Mouse (Mus musculus) neural tube, embryonic 15.5 days (tissue): ENCODE results near the gene Bcl2l15. TPM values are rescaled to one million over a fixed set of nuclear protein-coding genes. Genes with fewer than 3 reads are reported as not detected.
"Not testable (repeated sequence)": the region's sequence is repeated elsewhere in the genome, so short reads cannot be mapped to it uniquely, and the experiment has no call there.

Experiments
- ATAC-seq: fragments of 200-750 bp; cut with Nextera tagmentation; 2 replicates; pipeline ENCODE4 v1.8.0; 2017; ENCODE audit warnings: mild to moderate bottlenecking, moderate TSS enrichment, moderate library complexity; ENCODE audit not compliant: low FRiP score
- H3K27ac ChIP-seq: fragments of 300-500 bp; sonication (generic); replicated peaks from 2 replicates; pipeline ENCODE4 v1.5.1; 2015; ENCODE audit warnings: mild to moderate bottlenecking, inconsistent platforms
- H3K27me3 ChIP-seq: fragments of 300-500 bp; sonication (generic); replicated peaks from 2 replicates; pipeline ENCODE4 v1.6.1; 2015; ENCODE audit warnings: inconsistent platforms
- H3K36me3 ChIP-seq: fragments of 300-500 bp; sonication (generic); 2 replicates; pipeline ENCODE4 v1.6.1; 2015; ENCODE audit warnings: inconsistent platforms
- H3K4me1 ChIP-seq: fragments of 300-500 bp; sonication (generic); 2 replicates; pipeline ENCODE4 v1.6.1; 2015; ENCODE audit warnings: inconsistent platforms
- H3K4me2 ChIP-seq: fragments of 300-500 bp; sonication (generic); 2 replicates; pipeline ENCODE4 v1.6.1; 2015; ENCODE audit warnings: inconsistent platforms, mild to moderate bottlenecking, moderate library complexity
- H3K4me3 ChIP-seq: fragments of 300-500 bp; sonication (generic); replicated peaks from 2 replicates; pipeline ENCODE4 v1.5.1; 2015; ENCODE audit warnings: mild to moderate bottlenecking, inconsistent platforms
- H3K9ac ChIP-seq: fragments of 300-500 bp; sonication (generic); replicated peaks from 2 replicates; pipeline ENCODE4 v1.6.1; 2015; ENCODE audit warnings: mild to moderate bottlenecking, inconsistent platforms
- H3K9me3 ChIP-seq: fragments of 300-500 bp; sonication (generic); replicated peaks from 2 replicates; pipeline ENCODE4 v1.6.1; 2016; ENCODE audit warnings: inconsistent platforms
- WGBS: fragments of 180-500 bp; shearing (Covaris S2); methylation state at CpG from one replicate; pipeline ENCODE4 v1.1.7; 2015; ENCODE audit warnings: mixed read lengths; 5-methylcytosine and 5-hydroxymethylcytosine counted together
- polyA plus RNA-seq: library from polyadenylated mRNA; unstranded; fragments of >200 nt; fragmentation: Nextera tagmentation; extraction: Ambion mirVana; gene quantifications from 2 replicates; pipeline ENCODE4 v1.2.1, GENCODE M21; 2015

The Bcl2l15 gene
- polyA plus RNA-seq, 1 experiment from 2014 or later, result 0.26 TPM

DNA sequence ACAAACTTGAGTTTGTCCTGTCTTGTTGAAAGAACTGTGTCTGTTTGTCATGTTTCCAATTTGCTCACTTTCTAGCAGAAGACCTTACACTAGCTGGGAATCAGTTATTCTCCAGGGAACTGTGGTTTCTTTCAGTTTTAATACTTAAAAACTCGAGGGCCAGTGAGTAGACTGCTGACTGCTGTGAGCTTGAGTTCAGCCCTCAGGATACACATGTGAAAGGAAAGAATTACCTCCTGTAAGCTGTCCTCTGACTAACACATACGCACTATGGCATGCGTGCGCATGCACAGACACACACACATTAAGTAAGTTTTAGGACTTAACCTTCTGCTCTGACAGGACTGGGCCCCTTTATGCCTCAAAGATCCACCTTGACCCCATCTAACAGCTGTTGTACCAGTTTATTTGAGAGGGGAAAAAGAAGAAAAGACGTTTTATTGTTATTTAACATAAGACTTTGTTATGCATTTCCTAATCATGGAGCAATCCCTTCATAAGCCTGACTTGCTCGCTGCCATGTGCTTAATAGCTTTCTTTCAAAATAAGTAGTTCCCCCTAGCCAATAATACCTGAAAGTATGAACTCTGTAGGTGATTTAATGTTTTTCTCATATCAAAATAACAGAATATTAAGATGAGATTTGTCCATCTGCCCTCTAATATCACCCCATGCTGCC lies 3.0 kb downstream of the Bcl2l15 start:
- H3K36me3 ChIP-seq, result no peaks in the 10 kb centered on the region
- ATAC-seq, result no peak

DNA sequence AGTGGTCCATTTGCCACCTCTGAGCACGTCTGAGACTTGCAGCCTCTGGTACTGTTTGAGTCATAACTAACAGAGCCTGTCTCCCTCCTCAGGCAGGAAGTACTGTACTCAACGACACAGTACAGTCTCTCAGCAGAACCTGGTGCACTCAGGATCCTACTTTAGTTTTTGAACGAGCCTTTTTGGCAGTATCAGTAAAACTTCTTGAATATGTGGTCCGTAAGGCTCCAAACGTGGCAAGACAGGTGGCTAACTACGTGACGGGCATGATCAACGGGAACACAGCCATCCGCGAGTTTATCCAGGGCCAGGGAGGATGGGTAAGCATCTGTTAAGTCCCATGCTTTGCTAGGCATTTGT lies 3.5 kb downstream of the Bcl2l15 start:
- WGBS, result 80% methylated on average over 10 of the region's 10 CpGs
- no peaks in the 10 kb centered on the region for H3K4me1 ChIP-seq
- ATAC-seq, result no peak
- H3K36me3 ChIP-seq, result no peaks in the 10 kb centered on the region
- no peak overlapping the region for H3K4me3 ChIP-seq
- no peak overlapping the region for H3K27ac ChIP-seq
- no peak overlapping the region for H3K9ac ChIP-seq
- H3K27me3 ChIP-seq, result no peaks in the 10 kb centered on the region
- H3K4me2 ChIP-seq, result no peak overlapping the region
- no peaks in the 10 kb centered on the region for H3K9me3 ChIP-seq

More for the DNA sequence above, 3.0 kb downstream of the Bcl2l15 start:
- Histone ChIP-seq H3K4me1 (no peaks in the 10 kb centered on the region), H3K27ac (no peak overlapping the region), H3K4me3 (no peak overlapping the region), H3K9me3 (no peaks in the 10 kb centered on the region), H3K9ac (no peak overlapping the region), H3K4me2 (no peak overlapping the region), H3K27me3 (no peaks in the 10 kb centered on the region)
- 83% methylated on average over 6 of the region's 6 CpGs for WGBS

DNA sequence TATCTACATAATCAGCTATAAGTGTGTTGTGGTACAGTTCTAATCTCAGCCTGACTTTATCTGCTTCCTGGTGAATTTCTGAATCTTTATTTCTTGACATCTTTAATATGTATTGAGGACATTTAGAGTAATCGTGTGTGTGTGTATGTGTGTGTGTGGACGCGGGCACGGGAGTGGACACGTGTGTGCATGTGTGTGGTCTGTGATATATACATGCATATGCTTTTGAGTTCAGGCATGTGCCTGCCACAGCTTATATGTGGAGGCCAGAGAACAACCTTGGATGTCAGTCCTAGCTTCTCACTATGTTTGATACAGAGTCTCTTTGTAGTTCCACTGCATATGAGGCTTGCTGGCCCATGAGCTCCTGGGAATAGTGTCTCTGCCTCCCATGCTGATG lies 4.1 kb downstream of the Bcl2l15 start:
- Histone ChIP-seq H3K4me3 (no peak overlapping the region), H3K9ac (no peak overlapping the region), H3K27ac (no peak overlapping the region), H3K4me2 (no peak overlapping the region), H3K9me3 (no peaks in the 10 kb centered on the region), H3K27me3 (no peaks in the 10 kb centered on the region), H3K36me3 (no peaks in the 10 kb centered on the region), H3K4me1 (no peaks in the 10 kb centered on the region)
- WGBS, result 95% methylated on average over 5 of the region's 5 CpGs
- ATAC-seq, result no peak

DNA sequence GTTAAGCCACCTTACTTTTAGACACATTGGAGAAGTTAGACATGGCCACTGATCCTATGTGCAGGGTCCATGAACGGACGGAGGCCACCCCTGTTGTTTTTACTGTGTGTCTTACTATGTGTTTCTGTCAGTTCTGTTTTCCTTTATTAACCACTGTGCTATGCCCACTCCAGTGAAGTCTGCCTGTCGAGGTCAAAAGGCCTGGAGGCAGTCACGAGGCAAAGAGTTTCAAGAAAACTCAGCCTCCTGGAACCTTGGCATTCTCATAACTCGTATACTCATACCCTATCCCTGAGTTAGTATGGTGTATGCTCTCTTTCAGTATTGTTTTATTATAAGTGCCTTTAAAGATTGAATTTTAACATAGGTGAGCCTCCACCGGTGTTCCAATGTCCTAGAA lies 7.3 kb downstream of the Bcl2l15 start:
- WGBS, result 93% methylated on average over 6 of the region's 6 CpGs
- H3K4me3 ChIP-seq, result no peak overlapping the region

DNA sequence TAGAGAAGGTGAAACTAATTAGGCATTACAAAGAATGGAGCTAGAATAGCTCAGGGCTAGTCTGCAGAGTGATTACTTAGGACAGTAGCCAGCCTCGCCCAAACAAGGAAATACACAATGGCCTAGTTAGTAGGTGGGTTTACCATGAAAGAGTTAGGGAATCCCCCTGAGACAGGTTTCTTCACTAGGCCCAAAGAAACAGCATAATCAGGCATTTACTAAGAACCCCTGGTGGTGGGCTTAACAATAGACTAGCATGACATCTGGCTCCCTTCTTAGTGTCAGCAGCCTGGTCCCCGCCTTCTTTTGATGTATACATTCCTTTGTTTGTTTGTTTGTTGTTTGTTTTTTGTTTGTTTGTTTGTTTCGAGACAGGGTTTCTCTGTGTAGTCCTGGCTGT lies 7.8 kb downstream of the Bcl2l15 start:
- ATAC-seq, H3K27ac ChIP-seq, H3K4me3 ChIP-seq, H3K9me3 ChIP-seq, H3K36me3 ChIP-seq, H3K27me3 ChIP-seq, H3K4me1 ChIP-seq, H3K9ac ChIP-seq, H3K4me2 ChIP-seq: not testable (repeated sequence)
- WGBS, result 71% methylated on average over 3 of the region's 3 CpGs

More for the DNA sequence above, 7.3 kb downstream of the Bcl2l15 start:
- ATAC-seq, result no peak
- Histone ChIP-seq H3K9me3 (no peaks in the 10 kb centered on the region), H3K36me3 (no peaks in the 10 kb centered on the region), H3K9ac (no peak overlapping the region), H3K4me1 (no peaks in the 10 kb centered on the region), H3K4me2 (no peak overlapping the region), H3K27me3 (no peaks in the 10 kb centered on the region), H3K27ac (no peak overlapping the region)

DNA sequence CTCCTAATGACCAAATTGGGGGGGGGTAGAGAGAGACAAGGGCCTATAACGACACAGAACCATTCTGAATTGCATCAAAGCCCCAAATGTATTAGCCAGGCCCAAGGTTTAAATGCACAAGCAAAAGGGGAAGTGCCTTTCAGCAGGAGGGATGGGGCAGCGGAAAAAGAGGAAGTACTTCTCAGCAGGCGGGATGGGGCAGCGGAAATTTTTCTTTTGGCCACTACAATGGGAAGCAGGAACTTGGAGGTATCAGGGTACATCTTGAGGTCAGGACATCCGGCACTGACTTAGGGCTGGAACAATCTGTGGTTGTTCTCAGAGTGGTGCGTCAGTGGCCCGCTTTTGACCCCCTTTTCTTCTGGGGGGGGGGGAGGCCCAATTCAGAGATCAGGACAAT lies 8.5 kb downstream of the Bcl2l15 start:
- not testable (repeated sequence) for H3K36me3 ChIP-seq, ATAC-seq, H3K27ac ChIP-seq, H3K27me3 ChIP-seq, H3K4me2 ChIP-seq, H3K4me1 ChIP-seq, H3K9me3 ChIP-seq, H3K9ac ChIP-seq, H3K4me3 ChIP-seq
- WGBS, result 90% methylated on average over 7 of the region's 7 CpGs

DNA sequence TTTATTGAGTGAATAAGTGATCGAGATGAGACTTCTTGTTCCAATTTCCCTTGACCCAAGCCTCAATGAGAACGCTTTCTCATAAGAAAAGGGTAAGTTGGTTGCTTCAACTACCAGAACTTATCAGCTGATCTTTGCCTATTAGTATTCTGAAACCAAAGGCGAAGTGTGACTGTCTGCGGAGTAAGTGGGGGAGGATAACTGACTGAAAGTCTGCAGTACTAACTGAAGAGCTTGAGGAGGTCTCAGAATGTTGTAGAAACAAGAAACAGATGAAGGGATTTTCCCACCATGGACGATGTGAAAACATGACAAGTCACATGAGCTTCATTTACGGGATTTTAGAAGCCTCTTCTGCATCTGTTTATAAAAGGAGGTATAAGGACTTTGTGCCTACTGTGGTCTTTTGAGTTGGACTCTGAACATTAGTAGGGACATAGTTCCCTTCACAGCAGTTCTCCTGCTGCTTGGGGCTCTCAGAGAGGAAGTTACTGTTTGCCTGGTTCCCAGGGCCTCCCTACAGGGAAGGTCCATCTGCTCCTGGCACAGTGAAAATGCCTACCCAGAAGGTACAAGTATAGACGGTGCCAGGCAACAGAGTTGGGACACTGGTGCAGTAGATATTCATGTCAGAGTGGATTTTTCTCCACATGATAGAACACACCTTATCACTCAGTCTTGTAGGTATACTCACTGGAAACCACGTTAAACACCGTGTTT lies 18.4 kb downstream of the Bcl2l15 start:
- H3K9me3 ChIP-seq, result no peaks in the 10 kb centered on the region
- 87% methylated on average over 9 of the region's 9 CpGs for WGBS
- no peaks in the 10 kb centered on the region for H3K4me1 ChIP-seq
- no peak overlapping the region for H3K4me3 ChIP-seq
- no peak overlapping the region for H3K4me2 ChIP-seq
- no peak overlapping the region for H3K9ac ChIP-seq
- ATAC-seq, result no peak
- H3K27me3 ChIP-seq, result no peaks in the 10 kb centered on the region
- H3K27ac ChIP-seq, result no peak overlapping the region
- no peaks in the 10 kb centered on the region for H3K36me3 ChIP-seq

DNA sequence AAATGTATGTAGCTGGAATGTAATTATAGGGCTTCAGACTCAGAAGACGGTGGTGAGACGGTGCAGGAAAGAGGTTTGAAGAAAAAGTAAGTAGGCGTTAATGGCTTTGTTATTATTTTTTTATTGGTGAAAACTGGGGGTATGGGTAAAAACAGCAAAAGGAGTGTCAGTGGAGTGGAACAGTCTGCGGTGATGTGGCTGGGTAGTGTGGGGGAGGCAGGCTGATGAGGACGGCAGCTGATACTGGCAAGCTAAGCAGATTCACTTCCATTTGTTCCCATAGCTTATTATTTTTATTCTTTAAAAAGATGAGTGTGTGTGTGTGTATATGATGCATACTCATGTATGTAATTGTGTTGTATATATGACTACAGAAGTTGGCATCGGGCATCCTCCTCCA lies 19.1 kb downstream of the Bcl2l15 start:
- WGBS, result 92% methylated on average over 6 of the region's 6 CpGs
- ATAC-seq, result no peak
- Histone ChIP-seq H3K27me3 (no peaks in the 10 kb centered on the region), H3K9ac (no peak overlapping the region), H3K9me3 (no peaks in the 10 kb centered on the region), H3K27ac (no peak overlapping the region), H3K36me3 (no peaks in the 10 kb centered on the region), H3K4me3 (no peak overlapping the region), H3K4me2 (no peak overlapping the region), H3K4me1 (no peaks in the 10 kb centered on the region)

DNA sequence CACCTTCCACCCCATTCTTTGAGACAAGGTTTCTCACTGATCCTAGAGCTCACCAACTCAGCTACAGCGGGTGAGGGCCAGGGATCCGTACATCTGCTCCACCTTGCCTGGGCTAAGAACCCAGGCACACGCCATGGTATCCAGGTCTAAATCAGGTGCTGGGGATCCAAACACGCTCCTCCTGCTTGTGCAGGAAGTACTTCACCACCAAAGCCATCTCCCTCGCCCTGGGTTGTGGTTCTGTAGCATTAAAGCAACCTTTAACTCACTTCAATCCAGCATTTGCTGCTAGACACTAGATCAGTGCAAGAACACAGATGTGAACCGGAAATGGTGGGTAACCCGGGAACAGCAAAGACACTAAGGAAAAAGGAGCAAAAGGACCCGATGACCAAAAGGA lies 19.5 kb downstream of the Bcl2l15 start:
- Histone ChIP-seq H3K4me2 (no peak overlapping the region), H3K9ac (no peak overlapping the region), H3K27ac (no peak overlapping the region), H3K36me3 (no peaks in the 10 kb centered on the region), H3K4me1 (no peaks in the 10 kb centered on the region), H3K27me3 (no peaks in the 10 kb centered on the region), H3K9me3 (no peaks in the 10 kb centered on the region), H3K4me3 (no peak overlapping the region)
- WGBS, result 90% methylated on average over 8 of the region's 8 CpGs
- ATAC-seq, result no peak

DNA sequence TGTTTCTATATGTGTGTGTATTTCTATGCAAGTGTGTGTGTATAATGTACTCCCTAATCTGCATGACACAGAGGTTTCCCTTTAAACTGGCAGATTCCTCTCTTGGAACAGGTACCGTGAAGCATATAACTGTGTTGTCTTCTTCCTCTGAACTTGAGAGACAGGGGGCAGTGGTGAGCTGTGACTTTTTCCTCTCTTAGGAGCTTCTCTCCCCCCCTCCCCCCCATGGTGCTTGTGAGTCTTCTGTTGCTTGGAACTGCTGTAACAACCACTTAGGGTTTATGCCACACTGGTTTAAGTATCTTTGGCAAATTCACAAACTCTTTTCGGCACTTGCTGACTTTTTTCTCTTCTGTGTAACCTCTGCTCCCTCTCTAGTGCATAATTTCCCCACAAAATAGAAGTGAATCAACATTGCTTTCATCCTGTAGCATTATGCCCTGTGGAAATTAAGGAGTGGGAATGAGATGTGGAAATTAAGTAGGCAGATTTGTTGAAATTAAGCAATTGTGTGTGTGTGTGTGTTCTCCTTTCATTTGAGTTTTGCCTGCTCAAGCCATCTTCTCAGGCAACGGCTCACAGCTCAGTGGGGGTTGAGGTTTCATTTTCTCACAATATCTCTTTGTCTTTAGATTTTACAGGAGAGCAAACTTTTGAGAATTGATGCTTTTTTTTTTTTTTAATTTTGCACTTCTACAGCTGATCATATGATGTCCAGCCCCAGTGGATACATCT lies 20.3 kb downstream of the Bcl2l15 start:
- 59% methylated on average over 3 of the region's 3 CpGs for WGBS
- no peak overlapping the region for H3K4me3 ChIP-seq
- no peaks in the 10 kb centered on the region for H3K36me3 ChIP-seq
- H3K4me2 ChIP-seq, result no peak overlapping the region
- no peaks in the 10 kb centered on the region for H3K4me1 ChIP-seq
- ATAC-seq, result no peak
- no peaks in the 10 kb centered on the region for H3K27me3 ChIP-seq
- H3K27ac ChIP-seq, result no peak overlapping the region
- no peaks in the 10 kb centered on the region for H3K9me3 ChIP-seq
- H3K9ac ChIP-seq, result no peak overlapping the region

DNA sequence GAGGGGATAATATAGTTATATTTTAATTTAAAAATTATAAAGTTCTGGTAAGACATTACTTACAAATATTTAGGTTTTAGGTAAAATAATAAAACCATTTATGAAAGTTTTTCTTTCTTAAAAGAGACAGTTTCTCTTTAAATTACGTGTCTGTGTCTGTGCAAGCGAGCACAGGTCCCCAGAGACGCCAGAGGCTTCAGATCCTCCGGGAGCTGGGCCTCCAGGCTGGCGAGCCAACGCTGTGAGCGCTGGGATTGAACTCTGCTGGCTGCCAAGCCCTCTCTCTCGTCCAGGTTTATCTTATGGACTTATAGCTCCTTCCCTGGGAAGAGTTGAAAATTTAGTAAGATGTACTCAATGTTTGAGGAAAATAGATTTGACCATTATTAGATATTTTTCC lies 21.4 kb downstream of the Bcl2l15 start:
- ATAC-seq, result no peak
- Histone ChIP-seq H3K36me3 (no peaks in the 10 kb centered on the region), H3K9me3 (no peaks in the 10 kb centered on the region), H3K9ac (no peak overlapping the region), H3K27me3 (no peaks in the 10 kb centered on the region), H3K4me3 (no peak overlapping the region), H3K27ac (no peak overlapping the region), H3K4me2 (no peak overlapping the region), H3K4me1 (no peaks in the 10 kb centered on the region)
- 58% methylated on average over 8 of the region's 8 CpGs for WGBS
